Mouse (Mus musculus): ENCODE data around the gene Pth2.

DNA sequence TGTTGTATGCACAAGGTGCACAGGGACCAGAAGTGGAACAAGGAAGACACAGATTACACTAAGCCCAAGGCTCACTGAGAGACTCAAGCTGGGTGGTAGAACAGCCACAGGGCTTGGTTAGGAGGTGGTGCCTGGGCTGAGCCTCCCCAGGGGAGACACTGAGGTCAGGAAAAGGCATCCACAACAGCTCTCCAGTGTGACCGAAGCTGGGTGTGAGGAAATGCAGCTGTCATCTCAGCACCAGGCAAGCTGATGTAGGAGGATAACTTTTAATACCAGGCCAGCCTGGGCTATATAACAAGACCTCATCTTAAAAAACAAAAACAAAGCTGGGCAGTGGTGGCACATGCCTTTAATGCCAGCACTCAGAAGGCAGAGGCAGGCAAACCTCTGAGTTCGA is 10.4 kb downstream of the Pth2 start:
- TF ChIP-seq CTCF (conservative IDR thresholded peaks at IDR 0.05; ENCODE audit: low read length), result no peak
- no peak for TF ChIP-seq NANOG (IDR thresholded peaks at IDR 0.05; ENCODE audit: borderline replicate concordance, low read length)
- no peak for TF ChIP-seq POU5F1 (IDR thresholded peaks at IDR 0.05; ENCODE audit: borderline replicate concordance, low read length)
